Mouse (Mus musculus): Measurements from ENCODE around the gene Nfia.

The Nfia gene

DNA sequence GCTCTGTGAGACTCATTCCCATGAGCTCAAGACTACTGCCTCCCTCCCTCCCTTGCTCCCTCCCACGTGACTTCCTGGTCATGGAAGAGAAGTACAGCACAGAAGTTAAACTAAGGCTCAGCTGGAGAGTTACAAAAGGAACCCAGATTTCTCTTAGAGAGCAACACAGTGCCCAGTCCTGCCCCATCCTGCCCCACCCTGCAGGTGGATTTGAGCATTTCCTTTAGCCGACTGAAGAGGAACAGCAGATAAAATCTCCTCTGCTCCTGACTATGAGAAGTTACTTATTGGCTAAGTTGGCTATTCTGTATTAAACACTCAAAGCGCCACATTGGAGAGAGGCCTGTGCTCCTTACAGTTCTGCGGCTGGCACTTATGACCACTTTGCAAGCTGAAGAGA lies 314.4 kb downstream of the Nfia start:
- DNase-seq, result no peak

DNA sequence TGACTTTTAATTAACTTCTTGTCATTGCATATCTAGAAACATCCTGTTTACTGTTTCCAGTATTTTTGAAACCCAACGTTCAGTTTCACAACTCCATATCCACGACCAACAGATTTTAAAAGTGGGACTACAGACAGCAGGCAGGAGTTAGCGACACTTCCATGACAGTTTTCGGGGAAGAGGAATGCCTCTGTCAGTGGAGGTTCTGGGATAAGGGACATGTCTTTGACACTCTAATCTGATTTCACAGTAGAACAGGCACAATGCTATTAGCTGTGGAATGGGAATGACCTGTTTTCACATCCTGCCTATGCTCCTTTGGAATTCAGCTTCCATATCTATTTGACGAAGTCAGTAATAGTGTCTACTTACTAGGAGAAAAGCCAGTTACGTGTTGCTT lies 317.5 kb downstream of the Nfia start:
- no peak for DNase-seq

DNA sequence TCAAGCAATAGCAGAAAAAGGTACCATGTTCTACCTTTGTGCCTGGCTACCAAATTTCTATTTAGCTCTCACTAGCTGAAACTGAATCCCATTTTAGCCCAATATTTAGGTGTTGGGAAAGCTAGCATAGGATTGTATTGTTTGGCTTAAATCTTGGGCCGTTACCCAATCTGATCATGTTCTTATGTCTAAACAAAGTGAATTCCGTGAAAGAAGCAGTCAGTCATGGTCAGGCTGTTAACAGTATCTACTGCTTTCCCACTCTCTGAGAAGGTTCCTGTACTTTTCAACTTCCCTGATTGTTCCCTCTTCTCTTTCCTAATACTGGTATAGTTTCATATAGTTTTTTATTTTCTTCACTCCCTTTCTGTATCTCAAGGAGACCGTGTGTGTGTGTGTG lies 318.1 kb downstream of the Nfia start:
- DNase-seq, result no peak

DNA sequence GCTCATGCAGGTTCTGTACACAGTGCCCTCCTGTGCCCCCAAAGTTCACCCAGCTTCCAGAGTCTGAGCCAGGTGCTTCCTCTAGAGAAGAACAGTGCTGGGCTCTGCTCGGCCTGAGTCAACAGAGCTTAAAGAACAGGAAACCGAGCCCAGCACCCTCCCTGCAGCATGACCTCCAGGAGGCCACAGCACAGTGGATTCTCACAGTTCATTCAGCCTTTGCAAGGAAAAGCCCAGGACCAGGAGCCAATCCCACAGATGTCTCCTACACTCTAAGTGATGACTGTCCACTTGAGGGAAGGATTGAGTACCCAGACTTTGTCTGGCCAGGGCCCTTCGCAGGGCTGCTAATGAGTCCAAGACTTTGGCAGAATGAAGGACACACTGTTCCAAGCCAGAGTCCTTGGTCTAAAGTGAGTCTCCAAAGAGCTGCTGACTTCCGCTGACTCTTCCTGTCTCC lies 318.9 kb downstream of the Nfia start:
- DNase-seq, result peak; percentile 27 to 34

DNA sequence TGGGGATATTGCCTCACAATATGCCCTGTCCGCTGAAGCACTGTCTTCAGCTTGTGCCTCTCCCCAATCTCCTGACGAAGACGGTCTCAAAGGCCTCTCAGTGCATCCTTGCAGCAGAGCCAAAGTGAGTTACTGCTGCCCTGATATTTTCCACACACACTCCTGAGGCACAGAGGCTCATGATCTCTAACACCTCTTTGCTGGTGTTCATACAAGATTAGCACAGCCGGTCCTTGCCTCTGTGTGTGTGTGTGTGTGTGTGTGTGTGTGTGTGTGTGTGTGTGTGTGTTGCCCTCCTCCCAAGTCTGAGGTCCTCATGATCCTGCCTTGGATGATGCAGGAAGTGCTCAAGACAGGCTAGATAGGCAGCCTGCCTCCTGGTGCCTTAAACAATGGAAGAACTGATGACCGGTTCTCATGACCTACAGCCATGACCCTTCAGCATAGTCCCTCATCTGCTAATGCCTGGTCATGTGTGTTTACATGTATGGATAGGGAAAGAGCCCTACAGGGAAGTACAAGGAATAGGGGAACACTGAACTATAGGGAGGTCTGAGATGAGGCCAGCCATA lies 319.5 kb downstream of the Nfia start:
- no peak for DNase-seq

DNA sequence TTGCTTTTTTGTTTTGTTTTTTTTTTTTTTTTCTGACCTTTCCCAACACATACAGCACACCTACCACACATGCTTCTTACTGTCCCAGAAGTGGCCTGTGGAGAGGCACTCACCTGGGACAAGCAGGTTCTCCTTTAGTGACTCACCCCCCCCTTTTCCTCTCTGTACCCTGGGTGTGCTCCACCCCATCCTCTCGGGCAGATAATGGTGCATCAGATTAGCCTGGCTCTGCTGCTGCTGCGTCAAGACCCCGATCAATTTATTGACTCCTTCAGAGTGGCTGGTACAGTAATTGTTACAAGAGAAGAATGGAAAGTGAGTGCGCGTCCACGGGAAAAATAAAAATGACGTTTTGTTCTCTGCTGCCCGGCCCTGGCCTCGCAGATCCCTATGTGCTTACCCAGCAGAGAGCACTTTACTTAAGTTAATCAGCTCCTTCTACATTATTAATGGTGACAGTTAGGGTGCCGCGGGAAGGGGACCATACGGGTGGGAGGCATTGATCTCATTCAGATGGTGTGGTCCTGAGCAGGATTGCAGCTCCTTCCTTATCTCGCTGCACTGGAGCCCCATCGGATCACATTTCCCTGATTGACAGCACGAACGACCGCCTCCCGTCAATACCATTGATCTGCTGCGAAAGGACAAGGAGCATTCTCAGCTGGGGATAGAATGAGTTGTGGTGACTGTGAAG lies 321.7 kb downstream of the Nfia start:
- DNase-seq, result no peak

DNA sequence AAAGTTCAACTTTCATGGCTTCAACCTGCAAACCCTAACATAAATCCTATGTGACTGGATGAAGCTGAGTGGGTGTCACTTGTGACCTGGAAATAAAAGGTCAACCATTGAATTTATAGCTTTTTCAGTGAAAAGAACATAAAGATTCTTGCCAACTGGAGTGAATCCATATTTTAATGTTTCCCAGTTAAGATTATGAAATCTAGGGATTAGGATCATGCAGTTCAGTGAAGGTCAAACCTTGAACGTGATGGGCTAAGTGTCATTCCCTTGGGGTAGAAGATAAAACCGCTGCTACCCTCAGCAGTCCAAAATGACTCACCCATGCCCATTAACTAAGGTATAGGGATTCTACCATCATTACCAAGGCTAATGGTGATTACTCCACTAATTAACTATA lies 322.5 kb downstream of the Nfia start:
- no peak for DNase-seq

DNA sequence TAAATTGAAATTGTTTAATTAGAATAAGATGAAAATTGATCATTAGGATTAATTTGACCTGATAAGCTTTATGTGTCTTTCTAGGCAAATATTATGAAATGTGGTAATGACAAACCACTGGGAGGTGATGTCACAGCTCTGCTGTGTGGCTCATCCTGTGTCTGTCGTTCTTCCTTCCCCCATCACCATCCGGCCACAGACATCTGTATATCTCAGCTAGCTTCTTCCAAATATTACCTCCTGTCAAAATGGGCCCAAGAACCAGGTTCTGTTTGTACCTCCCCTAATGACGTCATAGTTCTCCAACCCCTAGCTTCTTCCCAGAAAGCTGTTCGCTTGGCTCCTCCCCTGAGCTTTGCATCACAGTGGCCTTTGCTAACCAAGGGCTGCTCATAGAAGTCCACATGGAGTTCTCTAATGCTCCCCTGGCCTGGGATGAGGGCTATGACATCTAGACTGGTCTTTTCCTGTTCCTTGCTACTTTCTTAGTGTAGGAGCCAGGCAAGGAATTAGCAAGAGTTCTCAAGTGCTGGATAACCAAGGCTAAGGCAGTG lies 324.6 kb downstream of the Nfia start:
- no peak for DNase-seq

DNA sequence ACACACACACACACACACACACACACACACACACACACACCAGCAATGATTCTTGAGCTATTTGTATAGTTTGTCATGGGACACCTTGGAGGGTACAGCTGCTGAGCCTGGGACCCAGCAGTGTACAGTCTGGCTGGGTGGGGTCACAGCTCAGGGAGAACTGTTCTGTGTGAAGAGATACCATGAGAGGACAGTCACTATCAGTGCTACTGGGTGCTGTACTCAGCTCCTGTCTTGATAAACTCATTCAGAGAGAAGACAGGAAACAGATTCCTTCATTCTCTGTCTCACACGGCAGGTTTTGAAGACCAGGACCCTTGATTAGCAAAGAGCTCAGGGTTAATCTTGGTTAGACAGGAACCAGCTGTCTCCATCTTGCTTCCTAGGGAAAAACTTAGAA lies 326.1 kb downstream of the Nfia start:
- no peak for DNase-seq

DNA sequence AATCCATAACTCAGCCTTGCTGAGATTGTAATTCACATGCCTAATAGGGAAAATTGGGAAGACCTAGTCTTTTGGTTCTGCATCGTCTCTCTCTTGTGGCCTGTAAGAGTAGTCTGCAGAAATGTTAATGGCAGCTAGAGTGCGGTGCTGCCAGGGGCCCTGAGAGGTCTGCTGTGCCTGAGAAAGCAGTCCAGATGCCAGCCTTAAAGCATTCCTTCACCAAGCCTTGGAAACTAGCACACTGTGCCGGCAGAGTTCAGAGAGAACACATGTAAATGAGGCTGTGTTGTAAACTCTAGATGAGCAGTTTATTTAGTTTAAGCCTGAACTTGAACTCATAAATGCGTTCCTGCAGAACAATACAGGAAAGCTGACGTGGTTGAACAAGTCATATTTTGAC lies 326.9 kb downstream of the Nfia start:
- DNase-seq, result no peak

DNA sequence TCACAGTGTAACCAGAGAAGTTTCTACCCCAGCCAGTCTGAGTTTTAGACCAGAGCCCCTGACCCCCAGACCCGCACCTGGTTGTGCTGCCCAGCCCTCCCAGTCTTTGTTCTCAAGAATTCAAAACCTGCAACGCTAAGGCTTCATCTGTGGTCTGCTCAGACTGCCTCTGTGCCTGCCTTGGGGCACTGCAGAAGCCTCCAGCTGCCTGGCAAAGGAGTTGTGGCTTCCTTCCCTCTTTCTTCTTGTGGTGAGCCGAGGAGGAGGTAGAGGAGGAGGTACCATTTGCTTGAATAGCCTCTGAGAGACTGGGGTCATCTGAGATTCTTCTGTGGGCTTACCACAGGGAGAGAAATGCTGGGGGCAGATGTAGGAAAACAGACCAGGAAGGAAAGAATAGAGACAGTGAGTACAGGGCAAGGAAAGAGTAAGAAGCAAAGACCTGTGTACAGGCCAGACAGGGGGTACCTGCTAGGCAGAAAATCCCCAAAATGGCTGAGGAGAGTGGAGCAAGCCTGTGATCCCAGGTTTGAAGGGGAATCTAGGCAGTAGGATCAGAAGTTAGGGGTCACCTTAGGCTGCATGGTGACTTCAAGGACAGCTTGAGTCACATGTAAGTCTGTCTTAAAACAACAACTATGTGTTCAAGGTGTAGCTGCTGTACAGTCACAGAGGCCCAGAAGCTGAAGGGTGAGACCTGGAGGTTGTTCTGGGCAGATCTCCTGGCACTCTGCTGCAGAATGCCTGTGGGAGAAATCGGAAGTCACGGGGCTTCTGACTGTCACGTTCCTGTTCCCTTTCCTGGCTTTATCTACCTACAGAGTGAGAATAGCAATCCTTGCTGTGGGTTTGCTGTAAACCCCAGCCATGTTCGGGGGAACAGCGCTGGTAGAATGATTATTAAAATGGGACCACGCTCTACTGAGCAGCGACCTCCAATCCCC lies 328.9 kb downstream of the Nfia start:
- no peak for DNase-seq

DNA sequence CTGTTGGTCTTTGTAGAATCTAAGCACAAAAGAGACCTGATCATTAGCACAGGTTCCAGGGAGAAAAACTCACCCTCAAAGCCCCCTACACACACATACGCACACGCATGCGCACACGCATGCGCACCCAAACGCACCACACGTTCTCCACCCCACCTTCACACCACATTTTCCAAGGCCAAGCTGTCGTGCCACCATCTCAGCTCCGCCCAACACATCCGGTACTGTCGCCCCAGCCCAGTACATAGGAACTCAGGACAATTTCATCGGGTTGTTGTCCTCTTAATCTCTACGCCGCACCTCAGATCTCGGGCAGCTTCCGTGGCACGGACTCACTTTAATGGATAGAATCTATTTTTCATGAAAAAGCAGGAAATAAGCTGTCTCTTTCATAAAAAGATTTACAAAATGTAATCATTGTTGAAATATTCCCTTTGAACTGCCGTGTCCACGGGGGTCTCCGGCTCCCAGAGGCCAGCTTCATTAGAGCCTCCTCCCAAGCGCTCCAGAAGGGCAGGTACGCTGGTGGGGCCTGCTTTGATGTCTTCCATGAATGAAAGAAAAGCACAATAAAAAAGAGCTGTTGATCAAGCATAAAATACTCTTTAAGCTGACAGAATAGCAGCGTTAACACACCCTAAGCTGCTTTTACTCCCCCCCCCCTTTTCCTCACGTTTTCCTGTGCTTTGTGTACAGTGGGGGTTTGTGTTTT lies 330.2 kb downstream of the Nfia start:
- DNase-seq, result no peak

DNA sequence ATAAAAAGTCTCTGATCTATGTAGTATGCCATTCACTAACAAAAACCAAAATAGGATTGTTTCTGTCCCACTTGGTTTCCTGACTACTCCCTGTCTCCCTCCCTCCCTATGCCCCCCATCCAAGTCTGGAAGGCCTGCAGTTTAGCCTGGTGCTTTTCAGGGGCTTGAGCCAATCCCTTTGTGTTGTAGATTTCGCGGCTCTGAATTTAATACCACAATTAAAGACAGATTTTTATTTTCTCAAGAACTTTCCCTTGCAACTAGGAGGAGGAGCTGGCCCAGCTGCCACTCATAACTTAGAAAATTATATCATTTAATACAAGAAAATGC lies 330.8 kb downstream of the Nfia start:
- no peak for DNase-seq

DNA sequence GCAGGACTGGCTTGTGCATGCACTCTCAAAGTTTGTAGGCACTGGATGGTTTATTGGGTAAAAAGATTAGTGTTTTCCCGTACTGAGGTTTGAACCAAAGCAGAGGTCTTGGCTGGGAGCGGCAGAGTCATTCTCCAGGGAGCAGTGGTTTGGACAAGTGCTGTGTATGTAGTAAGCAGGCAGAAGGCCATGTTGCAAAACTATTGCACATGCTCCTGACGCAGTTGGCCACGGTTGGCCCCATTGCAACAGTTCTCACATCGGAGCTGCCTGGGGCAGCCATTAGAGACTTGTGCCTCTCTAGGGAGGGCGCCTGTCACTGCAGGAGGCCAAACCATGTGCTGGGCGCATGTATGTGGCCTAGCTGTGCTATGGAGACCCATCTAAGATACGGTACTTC lies 331.6 kb downstream of the Nfia start:
- DNase-seq, result no peak

DNA sequence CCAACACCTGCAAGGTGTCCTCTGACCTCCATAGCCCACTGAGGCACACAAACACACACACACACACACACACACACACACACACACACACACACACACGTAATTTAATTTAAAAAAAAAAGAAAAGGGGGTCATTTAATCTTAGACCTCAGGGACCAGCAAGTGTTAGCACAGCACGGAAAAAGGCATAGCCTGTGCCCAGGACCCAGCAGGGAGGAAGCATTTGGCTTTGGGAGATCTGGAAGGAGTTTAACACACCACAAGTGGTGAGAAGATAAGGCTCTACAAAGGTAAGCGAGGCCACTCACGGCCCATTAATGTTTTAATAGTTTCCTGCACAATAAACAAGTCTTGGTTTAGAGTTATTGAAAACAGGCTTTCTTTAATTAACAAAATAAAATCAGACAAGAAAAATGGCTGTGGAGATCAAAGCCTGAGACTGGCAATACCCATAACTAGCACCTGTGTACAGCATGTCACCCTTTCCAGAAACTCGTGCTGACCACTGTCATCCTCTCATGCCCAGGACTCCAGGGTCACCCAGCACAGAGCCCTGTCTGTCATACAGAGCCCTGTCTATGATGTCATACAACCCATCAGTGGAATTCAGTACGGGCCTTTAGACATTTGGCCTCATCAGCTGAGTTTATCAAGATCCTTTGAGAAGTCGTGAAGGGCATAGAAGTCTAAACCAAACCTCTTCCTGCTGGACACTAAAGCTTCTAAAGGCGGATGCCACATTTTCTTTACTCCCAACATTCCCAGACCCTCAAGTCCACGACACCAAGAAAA lies 332.6 kb downstream of the Nfia start:
- DNase-seq, result no peak

DNA sequence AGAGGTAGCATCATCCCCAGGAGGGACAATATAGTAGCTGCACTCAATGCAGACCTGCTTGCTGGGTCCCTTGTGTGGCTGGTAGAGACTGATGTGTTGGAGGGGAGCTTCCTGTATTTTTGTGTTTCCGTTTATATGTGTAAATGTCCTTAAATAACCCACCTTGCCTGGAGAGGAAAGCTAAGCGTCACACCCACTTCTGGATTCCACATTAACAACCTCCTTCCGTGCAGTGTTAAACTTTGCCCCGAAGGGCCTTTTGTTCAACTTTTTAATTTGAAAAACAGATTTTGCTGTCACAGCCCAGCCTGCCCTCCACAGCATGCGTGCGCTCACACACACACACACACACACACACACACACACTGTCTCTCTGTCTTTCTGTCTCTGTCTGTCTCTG lies 333.4 kb downstream of the Nfia start:
- DNase-seq, result no peak

DNA sequence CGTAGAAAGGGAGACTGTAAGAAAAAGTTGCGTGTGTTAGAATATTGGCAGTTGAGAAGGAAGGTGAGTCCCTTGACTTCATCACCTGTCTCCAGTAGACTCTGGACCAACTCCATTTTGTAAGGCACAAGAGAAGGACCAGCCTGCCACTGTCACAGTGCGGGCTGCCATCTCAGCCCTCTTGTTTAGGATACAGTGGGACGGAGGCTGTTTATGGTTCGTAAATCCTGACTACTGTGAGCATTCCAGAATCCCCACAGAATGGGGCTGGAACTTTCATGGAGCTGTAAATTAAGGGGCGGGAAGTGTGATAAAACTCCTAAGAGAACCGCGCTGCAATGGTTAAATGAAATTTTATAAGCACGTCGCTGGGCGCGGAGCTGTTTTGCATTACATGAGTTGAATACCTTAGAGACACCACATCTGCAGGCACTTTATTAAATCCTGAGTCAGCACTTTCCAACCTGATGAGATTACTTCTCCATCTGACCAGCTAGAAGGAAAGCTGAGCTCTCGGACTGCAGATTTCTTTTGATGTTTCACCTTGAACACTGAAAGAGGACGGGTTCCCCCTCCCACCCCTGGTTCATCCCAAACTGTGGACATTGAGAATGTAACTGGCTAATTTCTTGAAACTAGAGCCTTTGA lies 334.0 kb downstream of the Nfia start:
- DNase-seq, result no peak

DNA sequence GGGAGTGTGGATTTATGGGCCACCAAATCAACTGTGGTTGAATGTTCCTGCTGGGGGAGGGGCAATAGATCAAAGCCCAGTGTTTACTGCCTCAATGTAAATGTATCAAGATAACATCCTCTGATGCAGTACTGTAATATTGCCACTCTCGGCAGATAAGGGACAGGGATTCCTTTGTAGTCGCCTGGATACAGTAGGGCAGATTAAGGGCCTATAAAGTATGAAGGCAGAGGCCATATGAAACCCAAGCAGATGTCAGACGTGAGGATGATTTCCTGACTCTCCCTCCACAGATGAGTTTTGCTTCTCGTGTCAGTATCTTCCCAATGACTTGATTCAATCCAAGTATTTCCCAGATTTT lies 334.5 kb downstream of the Nfia start:
- DNase-seq, result no peak

DNA sequence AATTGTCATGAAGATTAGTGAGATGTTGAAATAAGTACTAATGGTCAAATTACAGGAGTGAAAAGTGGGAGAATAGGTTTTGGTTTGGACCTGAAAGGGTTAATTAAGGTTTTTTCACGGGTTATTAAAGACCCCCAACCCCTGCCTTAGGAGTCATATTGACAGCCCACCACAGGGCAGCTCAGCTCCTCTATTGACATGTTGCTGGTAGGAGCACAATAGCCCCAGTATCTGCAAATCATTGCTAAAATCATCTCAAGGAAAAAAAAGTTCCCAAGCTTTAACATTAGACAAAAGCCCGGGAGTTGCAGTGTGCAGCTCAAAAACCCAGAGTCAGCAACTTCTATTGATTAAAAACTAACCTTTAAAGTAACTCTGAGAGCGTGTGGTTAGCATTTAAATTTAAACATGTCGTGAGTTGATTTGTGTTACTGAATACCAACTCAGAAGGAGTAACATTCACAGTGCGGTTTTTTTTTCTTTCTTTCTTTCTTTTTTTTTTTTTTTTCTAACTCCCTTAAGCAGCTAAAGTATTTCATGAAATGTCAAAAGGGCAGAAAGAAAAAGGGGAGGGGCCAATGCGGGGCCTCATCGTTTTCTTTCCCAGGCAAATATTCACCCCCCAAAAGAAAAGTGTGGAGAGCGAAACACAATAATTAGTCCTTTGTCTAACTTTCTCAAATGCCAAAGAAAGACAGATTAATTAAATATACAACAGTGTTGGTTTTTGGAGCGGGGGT lies 335.6 kb downstream of the Nfia start:
- no peak for DNase-seq

DNA sequence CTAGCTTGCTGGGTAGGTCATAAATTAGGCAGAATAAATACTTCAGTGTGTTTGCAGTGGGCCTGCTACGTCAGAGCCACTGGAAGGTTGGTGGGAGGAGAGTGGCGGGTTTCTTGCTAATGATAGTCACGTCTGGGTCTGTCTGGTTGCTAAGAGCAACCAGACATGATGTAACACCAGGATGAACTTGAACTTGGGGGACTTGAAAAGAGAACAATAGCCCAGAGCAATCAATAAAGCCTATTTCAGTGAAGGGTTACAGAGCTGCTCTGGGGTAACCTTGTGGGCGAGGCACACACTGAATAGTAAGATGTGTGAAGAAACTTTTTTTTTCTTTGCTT lies 336.1 kb downstream of the Nfia start:
- DNase-seq, result no peak

DNA sequence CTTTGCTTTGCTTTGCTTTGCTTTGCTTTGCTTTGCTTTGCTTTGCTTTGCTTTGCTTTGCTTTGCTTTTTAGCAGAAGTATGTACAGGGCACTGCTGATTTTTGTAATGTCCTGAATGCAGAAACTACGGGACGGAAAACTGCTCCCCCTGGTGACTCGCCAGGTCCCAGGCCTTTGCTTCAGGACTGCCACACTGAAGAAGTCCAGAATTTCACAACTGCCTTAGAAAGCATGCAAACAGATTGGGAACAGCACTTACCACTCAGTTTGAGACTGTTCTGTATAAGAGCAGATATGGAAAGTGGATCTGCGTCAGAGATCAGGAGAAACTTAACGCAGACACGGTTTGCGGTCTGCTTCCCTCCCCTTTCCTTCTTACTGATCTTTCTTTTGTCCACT lies 336.5 kb downstream of the Nfia start:
- DNase-seq, result peak; percentile 26 to 34
